Mouse (Mus musculus) limb, embryonic 10.5 days (tissue): Measurements from ENCODE around the gene Cnr1. TPM values are rescaled to one million over a fixed set of nuclear protein-coding genes. Genes with fewer than 3 reads are reported as not detected.

Experiments used
- DNase-seq: peaks from one replicate; pipeline ENCODE4 v3.0.0-alpha.2; 2017; ENCODE audit warnings: low spot score
- H3K27ac ChIP-seq: fragments of 300-500 bp; sonication (generic); 2 replicates; pipeline ENCODE4 v1.5.1; 2016; ENCODE audit warnings: mild to moderate bottlenecking
- H3K27me3 ChIP-seq: fragments of 300-500 bp; sonication (generic); 2 replicates; pipeline ENCODE4 v1.6.1; 2016; ENCODE audit warnings: low read depth, mild to moderate bottlenecking; ENCODE audit not compliant: poor library complexity, severe bottlenecking
- H3K36me3 ChIP-seq: fragments of 300-500 bp; sonication (generic); 2 replicates; pipeline ENCODE4 v1.6.1; 2016; ENCODE audit warnings: mild to moderate bottlenecking, moderate library complexity
- H3K4me1 ChIP-seq: fragments of 300-500 bp; sonication (generic); 2 replicates; pipeline ENCODE4 v1.6.1; 2016
- H3K4me3 ChIP-seq: fragments of 300-500 bp; sonication (generic); 2 replicates; pipeline ENCODE4 v1.5.1; 2016; ENCODE audit warnings: mild to moderate bottlenecking, moderate library complexity
- H3K9me3 ChIP-seq: fragments of 300-500 bp; sonication (generic); replicated peaks from 2 replicates; pipeline ENCODE4 v1.6.1; 2016; ENCODE audit warnings: mild to moderate bottlenecking
- WGBS: fragments of 180-500 bp; shearing (Covaris S2); methylation state at CpG from one replicate; pipeline ENCODE4 v1.1.7; 2016; 5-methylcytosine and 5-hydroxymethylcytosine counted together
- polyA plus RNA-seq: library from polyadenylated mRNA; unstranded; fragments of >200 nt; fragmentation: Nextera tagmentation; extraction: Ambion mirVana; gene quantifications from 2 replicates; pipeline ENCODE4 v1.2.1, GENCODE M21; 2016

The Cnr1 gene
- polyA plus RNA-seq, 1 experiment from 2014 or later, result 2.8 TPM

- Histone ChIP-seq H3K27me3 (peaks cover 34% of the 10 kb centered on the region), H3K36me3 (no peaks in the 10 kb centered on the region), H3K27ac (no peak overlapping the region), H3K4me3 (no peak overlapping the region), H3K4me1 (peaks cover 22% of the 10 kb centered on the region), H3K9me3 (no peaks in the 10 kb centered on the region)
- WGBS, result 56% methylated on average over 5 of the region's 5 CpGs
- no peak for DNase-seq
Measured at GRCm38 (mm10) chr4:33920807-33921206, 3.6 kb upstream of the Cnr1 start.

GRCm38 (mm10) chr4:33923151-33923760, 1.1 kb upstream of the Cnr1 start:
- Histone ChIP-seq H3K9me3 (no peaks in the 10 kb centered on the region), H3K27ac (peak overlapping the region; percentile 96), H3K4me3 (peak overlapping the region; percentile 75), H3K27me3 (peaks cover 47% of the 10 kb centered on the region), H3K4me1 (peaks cover 22% of the 10 kb centered on the region), H3K36me3 (no peaks in the 10 kb centered on the region)
- peak; percentile 73 for DNase-seq
- 1% methylated on average over 19 of the region's 19 CpGs for WGBS

DNA sequence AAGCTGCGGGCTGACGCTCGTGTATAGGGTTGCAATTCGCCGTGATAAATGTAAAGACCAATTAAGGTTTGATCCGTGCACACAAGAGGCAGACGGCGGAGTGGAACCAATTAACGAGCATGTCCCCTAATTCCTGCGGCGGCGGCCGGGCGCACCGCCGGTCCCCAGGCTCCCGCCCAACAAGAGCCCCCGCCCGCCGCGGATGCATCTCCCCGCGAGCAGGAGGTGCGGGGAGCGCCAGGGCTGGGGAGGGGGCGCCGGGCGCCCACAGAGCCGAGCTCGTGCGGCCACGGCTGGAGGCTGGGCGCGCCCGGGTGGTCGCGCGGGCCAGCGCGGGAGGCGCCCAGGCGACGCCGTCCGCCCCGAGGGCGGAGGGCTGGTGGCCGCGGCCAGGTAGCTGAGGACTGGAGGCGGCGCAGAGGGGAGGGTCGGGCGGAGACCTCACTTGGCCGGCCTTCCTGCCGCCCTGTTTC, 596 bp upstream of the Cnr1 start:
- no peaks in the 10 kb centered on the region for H3K9me3 ChIP-seq
- peak; percentile 80 for DNase-seq
- WGBS, result under 1% methylated on average over 51 of the region's 55 CpGs

GRCm38 (mm10) chr4:33924889-33925245, 474 bp downstream of the Cnr1 start:
- no peaks in the 10 kb centered on the region for H3K36me3 ChIP-seq
- DNase-seq, result no peak
- peaks cover 43% of the 10 kb centered on the region for H3K27me3 ChIP-seq
- H3K9me3 ChIP-seq, result no peaks in the 10 kb centered on the region
- 1% methylated on average over 24 of the region's 24 CpGs for WGBS
- H3K27ac ChIP-seq, result peak overlapping the region; percentile 96
- H3K4me3 ChIP-seq, result peak overlapping the region; percentile 75
- peaks cover 22% of the 10 kb centered on the region for H3K4me1 ChIP-seq

More for the DNA sequence above, 596 bp upstream of the Cnr1 start:
- Histone ChIP-seq H3K4me3 (peak overlapping the region; percentile 75), H3K27me3 (peaks cover 47% of the 10 kb centered on the region), H3K27ac (peak overlapping the region; percentile 96), H3K36me3 (no peaks in the 10 kb centered on the region), H3K4me1 (peaks cover 22% of the 10 kb centered on the region)

DNA sequence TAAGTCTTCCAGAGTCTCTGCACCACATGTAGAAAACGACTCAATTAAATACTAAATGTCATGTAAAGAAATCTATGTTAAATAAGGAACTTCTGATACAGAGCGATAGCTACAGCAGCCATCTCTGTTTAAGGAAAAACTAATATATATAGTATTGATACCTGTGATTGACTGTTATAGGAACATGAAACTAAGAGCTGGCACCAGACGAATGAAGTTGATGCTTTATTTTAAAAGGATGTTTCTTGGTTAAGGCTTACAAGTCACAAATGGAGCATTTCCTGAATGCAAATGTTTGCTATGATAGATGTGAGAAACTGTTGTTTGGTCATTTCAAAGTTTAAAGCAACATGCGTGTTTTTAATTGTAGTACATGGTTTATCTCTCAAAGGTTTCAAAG, 1.1 kb downstream of the Cnr1 start:
- 53% methylated on average over 4 of the region's 4 CpGs for WGBS
- DNase-seq, result no peak
- Histone ChIP-seq H3K27ac (0 out of 2 replicates have a peak overlapping the region, but pooled peaks have one; percentile 96), H3K9me3 (no peaks in the 10 kb centered on the region), H3K4me3 (peak overlapping the region; percentile 75), H3K4me1 (peaks cover 22% of the 10 kb centered on the region), H3K27me3 (peaks cover 39% of the 10 kb centered on the region), H3K36me3 (no peaks in the 10 kb centered on the region)

DNA sequence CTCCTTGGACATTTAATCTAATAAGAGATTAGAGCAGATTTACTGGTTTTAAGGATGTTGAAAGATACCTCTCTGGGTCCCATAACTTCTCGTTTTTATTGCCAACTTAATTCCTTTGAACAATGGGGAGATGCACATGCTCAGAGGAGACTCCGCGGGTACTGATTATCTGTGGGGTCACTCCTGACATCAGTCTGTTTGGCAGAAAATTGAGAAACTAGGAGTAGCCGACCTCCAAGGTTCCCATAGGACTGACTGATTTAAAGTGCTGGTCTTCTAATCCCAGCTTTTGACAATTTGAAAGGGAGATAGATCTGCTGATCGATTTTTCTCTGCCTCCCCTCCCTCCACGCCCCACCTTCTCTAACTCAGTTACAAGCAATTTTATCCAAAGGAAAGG, 1.6 kb downstream of the Cnr1 start:
- H3K36me3 ChIP-seq, result no peaks in the 10 kb centered on the region
- H3K9me3 ChIP-seq, result no peaks in the 10 kb centered on the region
- H3K4me3 ChIP-seq, result no peak overlapping the region
- DNase-seq, result no peak
- no peak overlapping the region for H3K27ac ChIP-seq
- 51% methylated on average over 6 of the region's 6 CpGs for WGBS
- peaks cover 22% of the 10 kb centered on the region for H3K4me1 ChIP-seq
- H3K27me3 ChIP-seq, result peaks cover 35% of the 10 kb centered on the region

GRCm38 (mm10) chr4:33926730-33927263, 2.4 kb downstream of the Cnr1 start:
- Histone ChIP-seq H3K4me3 (no peak overlapping the region), H3K36me3 (no peaks in the 10 kb centered on the region)
- WGBS, result 90% methylated on average over 7 of the region's 7 CpGs

DNA sequence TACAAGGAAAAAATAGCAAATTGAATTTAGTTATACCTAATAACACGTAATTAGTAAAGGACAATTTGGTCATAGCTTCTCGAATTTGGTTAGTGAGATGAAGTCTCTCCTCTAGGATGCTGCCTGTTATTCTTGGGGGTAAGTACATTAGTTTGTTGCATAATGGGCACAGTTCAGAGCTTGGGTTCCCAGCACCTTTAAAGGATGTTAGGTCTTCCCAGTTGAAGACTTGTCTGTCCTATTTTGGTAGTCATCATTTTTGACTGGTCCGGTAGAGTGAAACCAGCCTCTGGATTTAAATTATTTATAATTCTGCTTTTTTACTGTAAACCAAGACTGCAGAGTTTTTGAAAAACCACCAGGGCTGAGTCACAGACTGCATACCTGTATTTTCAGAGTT, 3.3 kb downstream of the Cnr1 start:
- H3K27me3 ChIP-seq, result peaks cover 21% of the 10 kb centered on the region
- peaks cover 20% of the 10 kb centered on the region for H3K4me1 ChIP-seq
- H3K36me3 ChIP-seq, result no peaks in the 10 kb centered on the region
- no peak overlapping the region for H3K27ac ChIP-seq
- 88% methylated on average over 3 of the region's 3 CpGs for WGBS
- no peaks in the 10 kb centered on the region for H3K9me3 ChIP-seq
- DNase-seq, result no peak
- H3K4me3 ChIP-seq, result no peak overlapping the region

More at GRCm38 (mm10) chr4:33926730-33927263, 2.4 kb downstream of the Cnr1 start:
- Histone ChIP-seq H3K4me1 (peaks cover 22% of the 10 kb centered on the region), H3K9me3 (no peaks in the 10 kb centered on the region), H3K27ac (no peak overlapping the region), H3K27me3 (peaks cover 30% of the 10 kb centered on the region)
- no peak for DNase-seq

- Histone ChIP-seq H3K4me1 (peaks cover 12% of the 10 kb centered on the region), H3K27me3 (peaks cover 14% of the 10 kb centered on the region; the same call in 1 of the 2 replicates), H3K27ac (no peak overlapping the region), H3K9me3 (no peaks in the 10 kb centered on the region), H3K4me3 (no peak overlapping the region), H3K36me3 (no peaks in the 10 kb centered on the region)
- WGBS, result 76% methylated on average over 1 of the region's 1 CpGs
- DNase-seq, result no peak
Measured at GRCm38 (mm10) chr4:33928450-33928849, 4.1 kb downstream of the Cnr1 start.

GRCm38 (mm10) chr4:33931347-33931746, 7.0 kb downstream of the Cnr1 start:
- Histone ChIP-seq H3K9me3 (no peaks in the 10 kb centered on the region), H3K27me3 (peaks cover 7% of the 10 kb centered on the region; the same call in 1 of the 2 replicates), H3K27ac (no peak overlapping the region), H3K4me3 (no peak overlapping the region), H3K4me1 (no peaks in the 10 kb centered on the region), H3K36me3 (no peaks in the 10 kb centered on the region)
- WGBS, result 87% methylated on average over 8 of the region's 8 CpGs
- no peak for DNase-seq

GRCm38 (mm10) chr4:33941557-33941956, 17.2 kb downstream of the Cnr1 start:
- no peaks in the 10 kb centered on the region for H3K9me3 ChIP-seq
- DNase-seq, result no peak
- no peaks in the 10 kb centered on the region for H3K4me1 ChIP-seq
- no peak overlapping the region for H3K4me3 ChIP-seq
- 78% methylated on average over 5 of the region's 5 CpGs for WGBS
- peaks cover 10% of the 10 kb centered on the region for H3K36me3 ChIP-seq
- no peak overlapping the region for H3K27ac ChIP-seq
- H3K27me3 ChIP-seq, result no peaks in the 10 kb centered on the region

- no peak overlapping the region for H3K27ac ChIP-seq
- no peaks in the 10 kb centered on the region for H3K27me3 ChIP-seq
- no peak overlapping the region for H3K4me3 ChIP-seq
- no peaks in the 10 kb centered on the region for H3K4me1 ChIP-seq
- peaks cover 10% of the 10 kb centered on the region for H3K36me3 ChIP-seq
- WGBS, result 95% methylated on average over 13 of the region's 13 CpGs
- DNase-seq, result no peak
- H3K9me3 ChIP-seq, result no peaks in the 10 kb centered on the region
Measured at GRCm38 (mm10) chr4:33943936-33944335, 19.5 kb downstream of the Cnr1 start.

- no peak for DNase-seq
- H3K27me3 ChIP-seq, result no peaks in the 10 kb centered on the region
- H3K36me3 ChIP-seq, result peaks cover 10% of the 10 kb centered on the region
- H3K27ac ChIP-seq, result no peak overlapping the region
- no peak overlapping the region for H3K4me3 ChIP-seq
- 93% methylated on average over 2 of the region's 2 CpGs for WGBS
- H3K4me1 ChIP-seq, result no peaks in the 10 kb centered on the region
- no peaks in the 10 kb centered on the region for H3K9me3 ChIP-seq
Measured at GRCm38 (mm10) chr4:33945742-33946141, 21.3 kb downstream of the Cnr1 start.
